Mouse (Mus musculus) layer of hippocampus, adult 18-20 months (tissue): ENCODE measurements at regions not wholly inside any gene's neighbourhood (a gene's known extent, or its start where the extent isn't known, plus 50 kb on each side); places are given as distances from the start of the nearest gene placed in this dataset.

ENCODE experiments used
- DNase-seq, 2 experiments: peaks; one replicate each; pipeline ENCODE4 v3.0.0; 2022; ENCODE audit warnings: low spot score in 2 of 2

- peak; percentile 20 to 22 for DNase-seq
Measured at GRCm38 (mm10) chr8:73930344-73930743, 577.0 kb upstream of the Large1 start.

GRCm38 (mm10) chr8:73925515-73926241 is 572.3 kb upstream of the Large1 start:
- DNase-seq = no peak

GRCm38 (mm10) chr8:73923181-73923580 is 569.8 kb upstream of the Large1 start:
- DNase-seq = no peak

- no peak for DNase-seq
Measured at GRCm38 (mm10) chr8:73921158-73921557, 567.8 kb upstream of the Large1 start.

GRCm38 (mm10) chr8:73920564-73920963 is 567.2 kb upstream of the Large1 start:
- DNase-seq = no peak

GRCm38 (mm10) chr8:73905071-73905470 is 551.7 kb upstream of the Large1 start:
- DNase-seq = no peak

- DNase-seq = no peak
Measured at GRCm38 (mm10) chr8:73903838-73904237, 550.5 kb upstream of the Large1 start.

- no peak for DNase-seq
Measured at GRCm38 (mm10) chr8:73885976-73886375, 532.6 kb upstream of the Large1 start.

- no peak for DNase-seq
Measured at GRCm38 (mm10) chr8:73881606-73882005, 528.3 kb upstream of the Large1 start.
